ENCODE assay signal across 8 mouse cellular contexts in genomic region chr2:73486120-73486601, GRCm38 (mm10). TPM values are rescaled to one million over a fixed set of nuclear protein-coding genes. Genes with fewer than 3 reads are reported as not detected.
DNase-seq lines count a peak whose midpoint lies in the region; ATAC-seq lines count a peak whose summit lies in the region.

No protein-coding gene starts in this region.

- H3K9ac ChIP-seq in hindbrain, embryonic 11.5 days (ENCODE audit: low read depth, low read length): no peak overlapping the region
- no peak overlapping the region for H3K9ac ChIP-seq in forebrain, embryonic 15.5 days (replicated peaks)

- no peaks in the 10 kb centered on the region for H3K27me3 ChIP-seq in megakaryocyte, embryonic 14.5 days (replicated peaks)
- H3K27me3 ChIP-seq in hindbrain, embryonic 11.5 days (ENCODE audit: control insufficient read depth, insufficient read depth, low read length): no peaks in the 10 kb centered on the region
- H3K27me3 ChIP-seq in forebrain, embryonic 15.5 days: no peaks in the 10 kb centered on the region

- H3K27ac ChIP-seq in hindbrain, embryonic 11.5 days (ENCODE audit: low read depth, low read length): no peak overlapping the region
- H3K27ac ChIP-seq in forebrain, embryonic 15.5 days (replicated peaks): no peak overlapping the region

- peak overlapping the region; percentile 94 for H3K4me3 ChIP-seq in megakaryocyte, embryonic 14.5 days (replicated peaks)
- H3K4me3 ChIP-seq in hindbrain, embryonic 11.5 days (ENCODE audit: low read depth, low read length): no peak overlapping the region
- H3K4me3 ChIP-seq in forebrain, embryonic 15.5 days: no peak overlapping the region

- H3K36me3 ChIP-seq in megakaryocyte, embryonic 14.5 days (replicated peaks; ENCODE audit: low read length): peaks cover 44% of the 10 kb centered on the region
- H3K36me3 ChIP-seq in hindbrain, embryonic 11.5 days (ENCODE audit: control insufficient read depth, insufficient read depth, low read length): no peaks in the 10 kb centered on the region
- no peaks in the 10 kb centered on the region for H3K36me3 ChIP-seq in forebrain, embryonic 15.5 days

- ATAC-seq in hindbrain, embryonic 11.5 days (ENCODE audit: low FRiP score): no peak
- no peak for ATAC-seq in forebrain, embryonic 15.5 days (replicated peaks)

- H3K4me1 ChIP-seq in megakaryocyte, embryonic 14.5 days: peaks cover 84% of the 10 kb centered on the region
- H3K4me1 ChIP-seq in hindbrain, embryonic 11.5 days (replicated peaks; ENCODE audit: control insufficient read depth, insufficient read depth, low read length): no peaks in the 10 kb centered on the region
- 0 out of 2 replicates have a peak, but pooled peaks cover 9% of the 10 kb centered on the region for H3K4me1 ChIP-seq in forebrain, embryonic 15.5 days

- peak; percentile 73 to 74 for DNase-seq in B cell, adult 2 months
- peak; percentile 16 for DNase-seq in ZHBTc4 (ENCODE audit: low read depth, low spot score)
- peak; percentile 15 for DNase-seq in kidney, postnatal 14 days
- no peak for DNase-seq in hindbrain, embryonic 11.5 days (ENCODE audit: low spot score)
- no peak for DNase-seq in layer of hippocampus, postnatal 14 days (ENCODE audit: low spot score in 2 of 2)
- no peak for DNase-seq in ovary, postnatal 14 days (ENCODE audit: low spot score)

- no peak overlapping the region for H3K4me2 ChIP-seq in hindbrain, embryonic 11.5 days (replicated peaks; ENCODE audit: low read depth, low read length)
- no peak overlapping the region for H3K4me2 ChIP-seq in forebrain, embryonic 15.5 days (replicated peaks)

- 87% methylated on average over 8 of the region's 8 CpGs for WGBS in hindbrain, embryonic 11.5 days
- WGBS in forebrain, embryonic 15.5 days: 83% methylated on average over 8 of the region's 8 CpGs

- H3K9me3 ChIP-seq in megakaryocyte, embryonic 14.5 days: no peaks in the 10 kb centered on the region
- no peaks in the 10 kb centered on the region for H3K9me3 ChIP-seq in hindbrain, embryonic 11.5 days (ENCODE audit: control insufficient read depth, low read length)
- H3K9me3 ChIP-seq in forebrain, embryonic 15.5 days: no peaks in the 10 kb centered on the region

RNA-seq across cellular contexts. Expression of gene Wipf1, which starts 43.4 kb away (rescaled TPM):
- 310 and 704 TPM in 2 replicates for polyA plus RNA-seq in megakaryocyte, embryonic 14.5 days (2012; ENCODE audit: insufficient read depth, low replicate concordance)
- 9.2 and 9.7 TPM in 2 replicates for polyA plus RNA-seq in hindbrain, embryonic 11.5 days (2014; fragmentation: Nextera tagmentation; extraction: Ambion mirVana)
- total RNA-seq in layer of hippocampus, postnatal 14 days (2021): 10 to 100 TPM; 12.0 to 12.8 TPM
- 1.9 and 2.1 TPM in 2 replicates for polyA plus RNA-seq in forebrain, embryonic 15.5 days (2015; fragmentation: Nextera tagmentation; extraction: Ambion mirVana)

Comparison
In these comparisons a context has a peak if more than half of its experiments do, and no peak if none do; other contexts are left out.
1. DNase-seq: peak in B cell, adult 2 months (2 of 2), ZHBTc4 (single experiment) and kidney, postnatal 14 days (single experiment); none in hindbrain, embryonic 11.5 days (single experiment), layer of hippocampus, postnatal 14 days (0 of 2) and ovary, postnatal 14 days (single experiment).
2. RNA of gene Wipf1, which starts 43.4 kb away (polyA plus RNA-seq): 310 to 704 TPM in megakaryocyte, embryonic 14.5 days; 9.2 to 9.7 TPM in hindbrain, embryonic 11.5 days and 1.9 to 2.1 TPM in forebrain, embryonic 15.5 days; every median in the first group is over 10 times any median in the second.